Mouse (Mus musculus) small intestine, adult 2 months (tissue): ENCODE measurements around the gene Unc5a. TPM values are rescaled to one million over a fixed set of nuclear protein-coding genes. Genes with fewer than 3 reads are reported as not detected.

ENCODE experiments used
- H3K27ac ChIP-seq: fragments of 200-500 bp; 2 replicates; pipeline ENCODE4 v1.5.1; 2012; ENCODE audit warnings: low read depth, low read length, control low read depth, inconsistent platforms; ENCODE audit not compliant: insufficient read depth
- H3K27me3 ChIP-seq: fragments of 200-500 bp; 2 replicates; pipeline ENCODE4 v1.6.1; 2012; ENCODE audit warnings: mild to moderate bottlenecking, moderate library complexity, low read length, inconsistent platforms; ENCODE audit not compliant: control insufficient read depth, insufficient read depth
- H3K36me3 ChIP-seq: fragments of 200-500 bp; 2 replicates; pipeline ENCODE4 v1.6.1; 2012; ENCODE audit warnings: mild to moderate bottlenecking, low read length, control low read depth, inconsistent platforms; ENCODE audit not compliant: control insufficient read depth, insufficient read depth
- H3K4me1 ChIP-seq: fragments of 200-500 bp; 2 replicates; pipeline ENCODE4 v1.6.1; 2012; ENCODE audit warnings: low read length, inconsistent platforms, mixed read lengths; ENCODE audit not compliant: control insufficient read depth, insufficient read depth, insufficient read length
- H3K4me3 ChIP-seq: fragments of 200-500 bp; 2 replicates; pipeline ENCODE4 v1.5.1; 2012; ENCODE audit warnings: low read depth, mild to moderate bottlenecking, control low read depth, inconsistent platforms, low read length, moderate library complexity
- CTCF ChIP-seq: fragments of 200-500 bp; IDR thresholded peaks from 2 replicates; pipeline ENCODE4 v1.5.1; 2012; ENCODE audit warnings: low read depth, mild to moderate bottlenecking, control low read depth, inconsistent platforms, low read length, moderate library complexity, mixed read lengths; ENCODE audit not compliant: insufficient replicate concordance, insufficient read length; ENCODE audit errors: extremely low read depth
- POLR2A ChIP-seq: fragments of 200-500 bp; IDR thresholded peaks from 2 replicates; pipeline ENCODE4 v1.6.1; 2012; ENCODE audit warnings: low read depth, mild to moderate bottlenecking, control low read depth, inconsistent platforms, low read length, moderate library complexity
- WGBS: fragments of 180-500 bp; shearing (Covaris S2); methylation state at CpG from one replicate; pipeline ENCODE4 v1.1.7; 2018; 5-methylcytosine and 5-hydroxymethylcytosine counted together
- polyA plus RNA-seq: library from polyadenylated mRNA; depleted of rRNA; stranded (reverse); fragments of >200 nt; gene quantifications from 2 replicates; pipeline ENCODE4 v1.2.3, GENCODE M21; 2012; rRNA removed

Gene Unc5a
- polyA plus RNA-seq, 1 experiment = 4.4 TPM

- Histone ChIP-seq H3K27ac (0 out of 2 replicates have a peak within 1 kb of the TSS, but pooled peaks have one; percentile 9), H3K4me3 (no peak within 1 kb of the TSS), H3K36me3 (no peaks in the 10 kb centered on the region), H3K4me1 (peaks cover 14% of the 10 kb centered on the region), H3K27me3 (no peaks in the 10 kb centered on the region)
- 77% methylated on average over 13 of the region's 13 CpGs for WGBS
- TF ChIP-seq CTCF (no peak), POLR2A (no peak)
Measured at GRCm38 (mm10) chr13:55021194-55021779, 72.1 kb downstream of the Unc5a start, which contains the start of gene Hk3. Hk3 (minus strand) TSS chr13:55021385.

GRCm38 (mm10) chr13:55022256-55022655, 73.0 kb downstream of the Unc5a start:
- TF ChIP-seq POLR2A (no peak), CTCF (no peak)
- peaks cover 14% of the 10 kb centered on the region for H3K4me1 ChIP-seq
- H3K36me3 ChIP-seq = no peaks in the 10 kb centered on the region
- H3K27ac ChIP-seq = peak overlapping the region; percentile 25; the same call in 1 of the 2 replicates
- 52% methylated on average over 4 of the region's 4 CpGs for WGBS
- no peaks in the 10 kb centered on the region for H3K27me3 ChIP-seq
- no peak overlapping the region for H3K4me3 ChIP-seq

GRCm38 (mm10) chr13:55022715-55023114, 73.5 kb downstream of the Unc5a start:
- Histone ChIP-seq H3K27me3 (no peaks in the 10 kb centered on the region), H3K4me3 (peak overlapping the region; percentile 43), H3K4me1 (peaks cover 14% of the 10 kb centered on the region), H3K27ac (peak overlapping the region; percentile 77), H3K36me3 (0 out of 2 replicates have a peak, but pooled peaks cover 1% of the 10 kb centered on the region)
- TF ChIP-seq CTCF (no peak), POLR2A (no peak)
- 15% methylated on average over 9 of the region's 9 CpGs for WGBS

GRCm38 (mm10) chr13:55024215-55024614, 75.0 kb downstream of the Unc5a start:
- 68% methylated on average over 2 of the region's 2 CpGs for WGBS

GRCm38 (mm10) chr13:55040016-55040415, 90.8 kb downstream of the Unc5a start:
- TF ChIP-seq CTCF (no peak), POLR2A (no peak)
- Histone ChIP-seq H3K36me3 (peaks cover 11% of the 10 kb centered on the region), H3K4me1 (no peaks in the 10 kb centered on the region), H3K4me3 (no peak overlapping the region), H3K27me3 (no peaks in the 10 kb centered on the region), H3K27ac (no peak overlapping the region)
- WGBS = 97% methylated on average over 2 of the region's 2 CpGs

More at GRCm38 (mm10) chr13:55024215-55024614, 75.0 kb downstream of the Unc5a start:
- Histone ChIP-seq H3K36me3 (peaks cover 9% of the 10 kb centered on the region), H3K4me3 (no peak overlapping the region), H3K27ac (no peak overlapping the region), H3K27me3 (no peaks in the 10 kb centered on the region), H3K4me1 (peaks cover 14% of the 10 kb centered on the region)
- TF ChIP-seq POLR2A = no peak
- no peak for TF ChIP-seq CTCF

- no peak for TF ChIP-seq POLR2A
- no peak for TF ChIP-seq CTCF
- no peaks in the 10 kb centered on the region for H3K27me3 ChIP-seq
- 89% methylated on average over 3 of the region's 3 CpGs for WGBS
- H3K36me3 ChIP-seq = peaks cover 22% of the 10 kb centered on the region
- no peak overlapping the region for H3K27ac ChIP-seq
- no peak overlapping the region for H3K4me3 ChIP-seq
- no peaks in the 10 kb centered on the region for H3K4me1 ChIP-seq
Measured at GRCm38 (mm10) chr13:55047706-55048105, 98.5 kb downstream of the Unc5a start.

Other genes starting within 250 kb of the Unc5a start
- 473 and 1,001 TPM in 2 replicates for gene Cdhr2, start 247.9 kb upstream of the Unc5a start, polyA plus RNA-seq
- 0.14 and 0.18 TPM in 2 replicates for gene Gprin1, start 199.5 kb upstream of the Unc5a start, polyA plus RNA-seq
- 0.37 and 0.63 TPM in 2 replicates for gene Sncb, start 182.8 kb upstream of the Unc5a start, polyA plus RNA-seq
- not detected in 2 replicates for gene Eif4e1b, start 165.4 kb upstream of the Unc5a start, polyA plus RNA-seq
- gene Tspan17, start 160.0 kb upstream of the Unc5a start, polyA plus RNA-seq = 4.9 and 16.0 TPM in 2 replicates
- 1.7 and 1.8 TPM in 2 replicates for gene Hk3, start 72.0 kb downstream of the Unc5a start, polyA plus RNA-seq
- gene Uimc1, start 150.9 kb downstream of the Unc5a start, polyA plus RNA-seq = 0.61 and 1.5 TPM in 2 replicates
- gene Zfp346, start 155.9 kb downstream of the Unc5a start, polyA plus RNA-seq = 4.0 and 4.1 TPM in 2 replicates
- gene Gm17617, start 184.1 kb downstream of the Unc5a start, polyA plus RNA-seq = not detected in 2 replicates
- gene Fgfr4, start 203.2 kb downstream of the Unc5a start, polyA plus RNA-seq = 2.9 and 4.8 TPM in 2 replicates